Mouse (Mus musculus) cortical plate, adult 2 months (tissue): Measurements from ENCODE around the gene Keap1.
"Not testable (repeated sequence)": the region's sequence is repeated elsewhere in the genome, so short reads cannot be mapped to it uniquely, and the experiment has no call there.

ENCODE experiments used
- CTCF ChIP-seq: fragments of 200-500 bp; IDR thresholded peaks from 2 replicates; pipeline ENCODE4 v1.5.1; 2011; ENCODE audit warnings: mild to moderate bottlenecking, control low read depth, low read length; ENCODE audit not compliant: insufficient read depth; ENCODE audit errors: extremely low read depth
- POLR2A ChIP-seq: fragments of 200-500 bp; IDR thresholded peaks from 2 replicates; pipeline ENCODE4 v1.6.1; 2011; ENCODE audit warnings: mild to moderate bottlenecking, low read length, control low read depth; ENCODE audit not compliant: insufficient read depth; ENCODE audit errors: extremely low read depth

- not testable (repeated sequence) for TF ChIP-seq CTCF, POLR2A
Measured at GRCm38 (mm10) chr9:21256349-21256748, 17.2 kb upstream of the Keap1 start.
